Mouse (Mus musculus): ENCODE measurements around the gene Armcx1. TPM values are rescaled to one million over a fixed set of nuclear protein-coding genes. Genes with fewer than 3 reads are reported as not detected.

Armcx1 gene
- 13.7 and 17.5 TPM in 2 replicates for total RNA-seq (2012; rRNA removed)

DNA sequence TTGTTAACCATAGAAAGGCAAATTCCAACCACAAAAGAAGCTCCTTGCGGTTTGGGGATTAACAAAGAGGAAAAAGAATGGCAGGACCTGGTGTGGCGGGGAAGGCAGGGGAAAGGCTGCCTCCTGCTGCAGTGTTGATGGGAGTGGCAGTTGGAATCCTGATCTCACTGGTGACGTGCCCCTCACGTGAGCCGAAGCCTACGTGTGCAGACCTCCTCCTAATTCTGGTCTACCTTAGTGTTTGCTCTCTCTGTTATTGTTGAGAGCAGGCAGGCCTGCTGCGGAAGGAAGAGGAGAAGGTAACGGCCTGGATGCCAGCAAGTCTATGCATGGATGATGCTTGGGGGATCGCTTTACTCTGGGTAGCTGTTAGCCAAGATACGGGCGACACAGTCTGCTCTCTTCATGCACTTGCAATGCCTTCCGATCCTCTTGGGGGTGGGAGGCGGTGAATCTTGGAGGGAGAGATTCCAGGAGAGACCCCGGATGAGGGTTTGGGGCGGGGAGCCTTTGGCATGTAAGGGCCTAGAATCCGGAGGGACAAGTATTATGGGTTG, at the start of gene Armcx1:
TSS of gene Armcx1 (plus strand) at position 212 of the 557 bp plus-strand sequence.
- TF ChIP-seq HCFC1 (IDR thresholded peaks at IDR 0.05; ENCODE audit: borderline replicate concordance, insufficient read depth, low read length), result no peak
- no peak for TF ChIP-seq MAFK (IDR thresholded peaks at IDR 0.05; ENCODE audit: insufficient read depth, low read depth, low read length)
- no peak for TF ChIP-seq ZC3H11A (IDR thresholded peaks at IDR 0.05; ENCODE audit: borderline replicate concordance, low read depth, low read length)
- H3K36me3 ChIP-seq (ENCODE audit: control insufficient read depth, insufficient read depth, low read length, poor library complexity, severe bottlenecking), result peaks cover 9% of the 10 kb centered on the region
- H3K9me3 ChIP-seq (ENCODE audit: control insufficient read depth, insufficient read depth, low read depth, low read length), result no peaks in the 10 kb centered on the region
- H3K27ac ChIP-seq (ENCODE audit: insufficient read depth, low read depth, low read length, poor library complexity, severe bottlenecking), result peak within 1 kb of the TSS; percentile 100
- H3K4me3 ChIP-seq (ENCODE audit: insufficient read depth in 1 of 2, low read depth in 1 of 2, low read length in 2 of 2, poor library complexity in 1 of 2, severe bottlenecking in 1 of 2), result peak within 1 kb of the TSS; percentile 82 to 86
- peaks cover 0 to 3% of the 10 kb centered on the region in 2 experiments; a peak in 2 of 4 replicates for H3K4me1 ChIP-seq (ENCODE audit: control insufficient read depth in 2 of 2, insufficient read depth in 2 of 2, low read length in 2 of 2, poor library complexity in 1 of 2)
- in situ Hi-C loops (cut with MboI; ENCODE audit: low sequenced_read_pairs in 2 of 2, unreplicated experiment in 2 of 2), result no loop called here
- peak within 1 kb of the TSS; percentile 97 for H3K9ac ChIP-seq (ENCODE audit: insufficient read depth, low read depth, low read length, poor library complexity, severe bottlenecking)
- peak; percentile 60 for DNase-seq (ENCODE audit: low read depth, low spot score)

DNA sequence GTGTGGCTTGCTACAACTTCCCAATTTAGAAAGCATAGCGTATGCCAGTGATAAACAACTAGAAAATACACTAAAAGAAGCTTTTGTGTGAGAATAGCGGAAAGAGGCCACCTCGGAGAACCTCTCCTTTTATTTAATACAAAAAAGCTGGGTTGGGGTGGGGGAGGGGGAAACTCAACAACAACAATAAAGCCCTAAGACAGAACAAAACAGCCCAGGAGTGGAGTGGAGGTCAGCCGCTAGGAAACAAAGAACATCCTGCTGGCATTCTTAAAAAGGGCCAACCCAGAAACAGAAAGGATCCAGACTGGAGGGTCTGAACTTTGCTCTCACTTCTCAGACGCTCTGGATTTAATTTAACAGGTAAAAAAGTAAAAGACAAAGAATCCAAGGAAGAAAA, 42.7 kb upstream of the Armcx1 start:
- in situ Hi-C loops (cut with MboI; ENCODE audit: low sequenced_read_pairs in 2 of 2, unreplicated experiment in 2 of 2), result no loop called here
- DNase-seq (ENCODE audit: low read depth, low spot score), result peak; percentile 58
- Histone ChIP-seq H3K4me3 (ENCODE audit: insufficient read depth in 1 of 2, low read depth in 1 of 2, low read length in 2 of 2, poor library complexity in 1 of 2, severe bottlenecking in 1 of 2) (no peak overlapping the region), H3K9me3 (ENCODE audit: control insufficient read depth, insufficient read depth, low read depth, low read length) (no peaks in the 10 kb centered on the region), H3K4me1 (ENCODE audit: control insufficient read depth in 2 of 2, insufficient read depth in 2 of 2, low read length in 2 of 2, poor library complexity in 1 of 2) (peaks cover 0 to 6% of the 10 kb centered on the region in 2 experiments; a peak in 2 of 4 replicates), H3K9ac (ENCODE audit: insufficient read depth, low read depth, low read length, poor library complexity, severe bottlenecking) (no peak overlapping the region), H3K27ac (ENCODE audit: insufficient read depth, low read depth, low read length, poor library complexity, severe bottlenecking) (peak overlapping the region; percentile 53; the same call in 1 of the 2 replicates), H3K36me3 (ENCODE audit: control insufficient read depth, insufficient read depth, low read length, poor library complexity, severe bottlenecking) (peaks cover 4% of the 10 kb centered on the region; the same call in 1 of the 2 replicates)
- TF ChIP-seq CHD2 (IDR thresholded peaks at IDR 0.05; ENCODE audit: low read depth, low read length) (0 out of 2 replicates have a peak, but pooled peaks have one; percentile 31), ZC3H11A (IDR thresholded peaks at IDR 0.05; ENCODE audit: borderline replicate concordance, low read depth, low read length) (no peak), ZNF384 (IDR thresholded peaks at IDR 0.05; ENCODE audit: low read depth, low read length) (no peak)

DNA sequence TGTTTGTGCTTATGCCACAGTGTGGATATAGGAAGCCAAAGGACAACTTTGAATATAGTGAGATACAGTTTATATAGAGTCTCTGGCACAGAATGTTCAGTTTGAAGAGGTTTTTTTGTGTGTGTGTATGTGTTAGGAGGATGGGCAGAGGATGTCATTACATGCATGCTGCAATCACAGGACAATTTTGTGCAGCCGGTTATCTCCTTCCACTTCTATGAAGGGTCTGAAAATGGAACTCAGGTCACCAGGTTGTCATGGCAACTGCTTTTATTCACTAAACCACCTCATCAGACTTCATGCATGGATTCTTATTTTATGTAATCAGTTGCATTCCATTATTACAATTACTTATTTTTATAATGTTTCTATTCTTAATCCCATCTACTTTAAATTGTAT, 41.8 kb upstream of the Armcx1 start:
- in situ Hi-C loops (cut with MboI; ENCODE audit: low sequenced_read_pairs in 2 of 2, unreplicated experiment in 2 of 2), result no loop called here
- Histone ChIP-seq H3K4me3 (ENCODE audit: insufficient read depth in 1 of 2, low read depth in 1 of 2, low read length in 2 of 2, poor library complexity in 1 of 2, severe bottlenecking in 1 of 2) (no peak overlapping the region), H3K36me3 (ENCODE audit: control insufficient read depth, insufficient read depth, low read length, poor library complexity, severe bottlenecking) (peaks cover 4% of the 10 kb centered on the region; the same call in 1 of the 2 replicates), H3K9me3 (ENCODE audit: control insufficient read depth, insufficient read depth, low read depth, low read length) (no peaks in the 10 kb centered on the region), H3K9ac (ENCODE audit: insufficient read depth, low read depth, low read length, poor library complexity, severe bottlenecking) (no peak overlapping the region), H3K27ac (ENCODE audit: insufficient read depth, low read depth, low read length, poor library complexity, severe bottlenecking) (no peak overlapping the region; the same call in 1 of the 2 replicates), H3K4me1 (ENCODE audit: control insufficient read depth in 2 of 2, insufficient read depth in 2 of 2, low read length in 2 of 2, poor library complexity in 1 of 2) (peaks cover 0 to 6% of the 10 kb centered on the region in 2 experiments; a peak in 2 of 4 replicates)
- no peak for DNase-seq (ENCODE audit: low read depth, low spot score)
- no peak for TF ChIP-seq HCFC1 (IDR thresholded peaks at IDR 0.05; ENCODE audit: borderline replicate concordance, insufficient read depth, low read length)
- TF ChIP-seq ZNF384 (IDR thresholded peaks at IDR 0.05; ENCODE audit: low read depth, low read length), result no peak
- no peak for TF ChIP-seq ZC3H11A (IDR thresholded peaks at IDR 0.05; ENCODE audit: borderline replicate concordance, low read depth, low read length)
- no peak for TF ChIP-seq CHD2 (IDR thresholded peaks at IDR 0.05; ENCODE audit: low read depth, low read length)
- TF ChIP-seq MAFK (IDR thresholded peaks at IDR 0.05; ENCODE audit: insufficient read depth, low read depth, low read length), result no peak

DNA sequence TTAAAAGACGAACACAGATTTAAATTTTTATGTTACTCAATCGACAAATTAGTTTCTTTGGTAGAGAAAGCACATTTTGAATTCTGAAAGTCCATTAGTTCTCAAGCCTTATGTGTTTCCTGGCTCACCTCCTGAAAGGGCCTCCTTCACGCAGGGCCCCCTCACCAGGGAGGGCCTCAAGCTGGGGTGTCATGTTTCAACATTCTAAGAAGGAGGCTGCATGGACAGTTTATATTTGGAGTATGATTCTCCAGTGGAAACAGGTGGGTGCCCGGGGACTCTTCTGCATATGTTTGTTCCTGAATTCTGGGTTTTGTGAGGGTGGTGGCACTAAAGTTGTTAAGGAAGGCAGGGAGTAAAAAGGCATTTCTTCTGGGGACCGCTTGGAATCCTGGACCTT, 32.8 kb upstream of the Armcx1 start:
- Histone ChIP-seq H3K9ac (ENCODE audit: insufficient read depth, low read depth, low read length, poor library complexity, severe bottlenecking) (peak overlapping the region; percentile 11; the same call in 1 of the 2 replicates), H3K27ac (ENCODE audit: insufficient read depth, low read depth, low read length, poor library complexity, severe bottlenecking) (no peak overlapping the region), H3K4me3 (ENCODE audit: insufficient read depth in 1 of 2, low read depth in 1 of 2, low read length in 2 of 2, poor library complexity in 1 of 2, severe bottlenecking in 1 of 2) (no peak overlapping the region), H3K9me3 (ENCODE audit: control insufficient read depth, insufficient read depth, low read depth, low read length) (no peaks in the 10 kb centered on the region), H3K36me3 (ENCODE audit: control insufficient read depth, insufficient read depth, low read length, poor library complexity, severe bottlenecking) (peaks cover 8% of the 10 kb centered on the region), H3K4me1 (ENCODE audit: control insufficient read depth in 2 of 2, insufficient read depth in 2 of 2, low read length in 2 of 2, poor library complexity in 1 of 2) (peaks cover 0 to 2% of the 10 kb centered on the region in 2 experiments; a peak in 1 of 4 replicates)
- no peak for TF ChIP-seq ZC3H11A (IDR thresholded peaks at IDR 0.05; ENCODE audit: borderline replicate concordance, low read depth, low read length)
- TF ChIP-seq HCFC1 (IDR thresholded peaks at IDR 0.05; ENCODE audit: borderline replicate concordance, insufficient read depth, low read length), result no peak
- no peak for TF ChIP-seq ZNF384 (IDR thresholded peaks at IDR 0.05; ENCODE audit: low read depth, low read length)
- no peak for TF ChIP-seq MAFK (IDR thresholded peaks at IDR 0.05; ENCODE audit: insufficient read depth, low read depth, low read length)
- TF ChIP-seq CHD2 (IDR thresholded peaks at IDR 0.05; ENCODE audit: low read depth, low read length), result no peak
- DNase-seq (ENCODE audit: low read depth, low spot score), result no peak
- in situ Hi-C loops (cut with MboI; ENCODE audit: low sequenced_read_pairs in 2 of 2, unreplicated experiment in 2 of 2), result no loop called here

Data from ES-E14 (cell line).